Mouse (Mus musculus): ENCODE data around the gene Fam19a1.

DNA sequence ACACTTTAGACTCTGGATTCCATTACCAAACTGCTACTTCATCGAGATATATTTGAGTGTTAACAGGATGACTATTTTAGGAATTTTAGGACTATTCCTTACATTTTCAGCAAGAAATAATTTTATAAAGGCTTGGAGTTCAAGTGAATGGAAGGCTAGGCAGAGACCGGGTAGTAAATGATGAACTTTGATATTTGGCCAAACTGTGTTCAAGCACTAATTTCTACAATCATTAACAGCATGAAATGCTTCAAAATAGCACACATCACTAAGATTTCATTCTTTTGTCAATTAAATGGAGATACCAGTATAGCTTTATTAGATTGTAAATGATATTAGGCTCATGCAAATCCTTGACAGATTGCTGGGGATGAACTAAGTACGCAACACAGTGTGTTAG is 329.0 kb downstream of the Fam19a1 start:
- TF ChIP-seq POLR2A (IDR thresholded peaks at IDR 0.05; ENCODE audit: low read depth, low read length) (no peak), CTCF (IDR thresholded peaks at IDR 0.05; ENCODE audit: extremely low read depth, insufficient read depth, insufficient read length, insufficient replicate concordance) (no peak)
